Mouse (Mus musculus): ENCODE results near the gene Plod3.

The Plod3 gene

DNA sequence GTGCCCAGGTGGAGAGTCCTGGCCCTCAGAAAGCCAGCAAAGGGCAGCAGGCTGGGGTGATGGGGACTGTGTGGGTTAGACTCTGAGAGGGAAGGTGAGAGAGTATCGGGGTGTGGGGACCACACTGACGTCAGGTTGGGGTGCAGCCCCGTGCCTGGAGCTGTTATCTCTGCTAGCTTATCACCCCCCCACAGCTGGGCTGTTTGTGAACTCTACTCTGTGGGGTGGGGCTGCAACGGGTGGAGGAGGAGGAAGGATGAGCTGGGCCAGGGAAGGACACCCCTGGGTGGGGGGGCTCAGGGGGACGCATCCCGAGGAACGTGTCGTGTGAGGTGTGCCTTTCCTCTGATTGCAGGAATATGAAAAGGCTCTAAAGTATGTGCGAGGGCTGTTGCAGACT lies 21.6 kb upstream of the Plod3 start:
- no peak for DNase-seq (ENCODE audit: low read depth)

DNA sequence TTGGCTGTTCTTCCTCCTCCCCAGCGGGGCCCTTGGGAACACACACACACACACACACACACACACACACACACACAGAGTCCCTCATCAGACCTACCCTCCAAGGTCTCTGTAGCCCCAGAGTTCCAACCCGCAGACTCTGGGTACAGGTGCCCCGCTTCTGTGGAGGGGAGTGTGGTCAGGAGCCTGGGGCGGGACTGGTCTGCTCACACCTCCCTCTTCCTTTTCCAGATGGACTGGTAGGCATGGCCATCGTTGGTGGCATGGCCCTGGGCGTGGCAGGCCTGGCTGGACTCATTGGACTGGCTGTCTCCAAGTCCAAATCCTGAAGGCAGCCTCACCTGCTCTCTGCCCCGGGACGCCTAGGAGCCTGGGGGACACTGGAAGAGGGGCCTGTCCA lies 21.1 kb upstream of the Plod3 start:
- DNase-seq (ENCODE audit: low read depth): no peak

- DNase-seq (ENCODE audit: low read depth): no peak
Measured at GRCm38 (mm10) chr5:136966331-136966730, 20.5 kb upstream of the Plod3 start, which contains the start of gene Cldn15. Cldn15 (plus strand) TSS chr5:136966616.

GRCm38 (mm10) chr5:136966861-136967455 lies 19.9 kb upstream of the Plod3 start:
- DNase-seq (ENCODE audit: low read depth): no peak

DNA sequence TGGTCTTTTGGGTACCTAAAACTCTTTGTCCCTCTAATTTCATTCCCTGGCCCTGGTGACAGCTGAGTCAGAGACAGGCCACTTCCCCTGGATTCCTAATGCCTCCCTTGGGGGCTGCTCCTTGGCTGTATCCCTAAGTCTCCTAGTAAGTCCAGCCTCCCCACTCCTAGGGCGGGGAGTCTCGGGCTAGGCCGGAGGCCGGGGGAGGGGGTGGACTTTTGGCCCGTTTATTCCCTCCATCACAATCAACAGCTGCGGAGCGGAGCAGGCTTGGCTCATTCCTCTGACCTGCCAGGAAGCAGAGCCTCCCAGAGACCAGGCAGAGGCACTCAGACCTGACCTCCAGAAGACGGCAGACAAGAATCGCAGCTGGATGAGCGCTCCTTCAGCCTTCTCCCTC lies 19.2 kb upstream of the Plod3 start:
- no peak for DNase-seq (ENCODE audit: low read depth)

DNA sequence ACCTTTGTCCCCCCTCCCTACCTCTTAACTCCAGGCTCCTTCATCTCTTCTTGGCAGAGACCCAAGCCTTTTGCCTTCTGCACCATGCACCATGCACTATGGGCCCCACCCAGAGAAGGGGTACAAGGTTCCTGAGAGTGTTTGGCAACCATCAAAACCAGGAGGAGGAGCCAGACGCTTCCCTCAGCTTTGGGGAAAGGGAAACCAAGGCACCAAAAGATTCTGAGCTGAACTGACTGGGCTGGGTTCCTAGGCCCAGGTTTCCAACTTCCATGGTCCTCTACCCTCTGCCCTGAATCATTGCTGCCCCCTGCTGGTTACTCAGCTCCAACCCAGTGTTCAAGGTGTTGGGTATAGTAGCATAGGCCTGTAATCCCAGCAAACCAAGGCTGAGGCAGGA lies 16.1 kb upstream of the Plod3 start:
- peak; percentile 81 for DNase-seq (ENCODE audit: low read depth)

GRCm38 (mm10) chr5:136973670-136974069 lies 13.1 kb upstream of the Plod3 start:
- peak; percentile 82 for DNase-seq (ENCODE audit: low read depth)

- DNase-seq (ENCODE audit: low read depth): peak; percentile 89
Measured at GRCm38 (mm10) chr5:136977769-136978168, 9.1 kb upstream of the Plod3 start.

- peak; percentile 67 for DNase-seq (ENCODE audit: low read depth)
Measured at GRCm38 (mm10) chr5:136979762-136980161, 7.1 kb upstream of the Plod3 start.

- DNase-seq (ENCODE audit: low read depth): no peak
Measured at GRCm38 (mm10) chr5:136980974-136981373, 5.8 kb upstream of the Plod3 start.

DNA sequence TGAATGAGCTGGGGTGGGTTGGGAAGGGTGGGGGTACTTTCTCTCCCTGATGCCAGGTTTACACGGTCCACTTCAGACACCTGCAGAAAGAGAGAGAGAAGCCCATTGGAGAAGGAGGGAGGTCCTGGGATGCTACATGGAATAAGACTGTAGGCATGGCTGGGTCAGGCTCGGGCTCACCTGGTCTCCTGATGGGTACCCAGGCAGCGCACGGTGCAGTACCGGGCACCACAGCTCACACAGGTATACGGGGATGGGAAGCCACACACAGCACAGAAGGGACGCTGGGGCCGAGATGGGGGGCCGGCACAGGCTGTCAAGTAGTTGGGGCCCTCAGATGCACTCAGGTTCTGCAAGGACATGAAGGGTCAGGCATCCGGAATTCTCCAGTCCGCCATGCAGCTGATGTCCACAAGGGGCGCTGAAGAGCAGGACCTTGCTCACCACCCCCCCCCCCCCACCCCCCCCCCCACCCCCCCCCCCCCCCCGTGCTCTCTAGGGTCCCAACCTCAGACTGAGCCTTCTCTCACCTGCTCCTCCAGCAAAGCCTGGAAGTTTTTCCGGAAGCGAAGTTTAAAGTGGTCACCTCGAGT lies 4.4 kb upstream of the Plod3 start:
- DNase-seq (ENCODE audit: low read depth): no peak

- no peak for DNase-seq (ENCODE audit: low read depth)
Measured at GRCm38 (mm10) chr5:136984828-136985227, 2.0 kb upstream of the Plod3 start.

DNA sequence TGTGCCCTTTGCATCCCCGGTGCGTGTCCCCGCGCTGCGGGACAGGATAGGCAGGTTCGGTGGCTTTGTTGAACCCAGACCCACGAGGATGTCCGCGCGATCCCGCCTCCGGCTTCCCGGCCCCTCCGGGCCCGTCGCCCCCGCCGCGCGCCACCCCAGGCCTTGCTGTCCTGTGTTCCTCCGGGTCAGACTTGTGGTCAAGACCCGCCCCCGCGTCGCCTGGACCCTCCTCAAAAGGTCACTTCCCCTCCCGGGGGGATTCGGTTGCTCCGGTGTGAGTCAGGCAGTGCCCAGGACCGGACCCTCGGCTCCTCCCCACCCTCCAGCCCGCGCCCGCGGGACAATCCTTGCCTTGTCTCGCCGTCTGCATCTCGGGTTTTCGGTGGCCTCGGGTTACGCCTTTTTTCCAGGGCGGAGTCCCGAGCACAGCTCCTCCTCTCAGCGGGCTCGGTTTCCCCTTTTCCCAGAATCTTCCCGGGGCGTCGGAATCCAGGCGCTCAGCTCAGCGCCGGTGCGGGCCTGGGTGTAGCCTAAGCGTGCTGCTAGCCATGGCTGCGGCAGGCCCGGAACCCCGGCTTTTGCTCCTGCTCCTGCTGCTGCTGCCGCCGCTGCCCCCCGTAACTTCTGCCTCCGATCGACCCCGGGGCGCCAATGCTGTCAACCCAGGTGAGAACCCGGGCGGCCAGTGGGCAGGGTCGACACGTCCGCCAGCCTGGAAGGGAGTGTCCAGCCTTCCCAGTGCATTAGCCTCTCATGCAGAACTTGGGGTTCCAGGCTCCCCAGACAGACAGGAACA lies 517 bp downstream of the Plod3 start:
- DNase-seq (ENCODE audit: low read depth): peak; percentile 70

GRCm38 (mm10) chr5:136987934-136988271 lies 1.1 kb downstream of the Plod3 start, which contains the start of gene Znhit1:
Znhit1 (minus strand) TSS chr5:136988021.
- DNase-seq (ENCODE audit: low read depth): peak; percentile 42

DNA sequence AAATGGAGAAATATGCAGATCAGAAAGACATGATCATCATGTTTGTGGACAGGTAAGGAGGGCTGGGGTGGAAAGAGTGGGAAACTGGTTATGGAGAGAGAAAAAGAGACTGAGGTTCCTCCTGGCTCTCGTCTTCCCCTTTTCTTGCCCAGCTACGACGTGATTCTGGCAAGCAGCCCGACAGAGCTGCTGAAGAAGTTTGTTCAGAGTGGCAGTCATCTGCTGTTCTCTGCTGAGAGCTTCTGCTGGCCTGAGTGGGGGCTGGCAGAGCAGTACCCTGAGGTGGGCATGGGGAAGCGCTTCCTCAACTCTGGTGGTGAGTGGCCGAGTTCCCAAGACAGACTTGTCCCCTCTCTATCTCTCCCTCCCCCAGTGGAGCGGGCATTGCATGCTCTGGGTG lies 1.6 kb downstream of the Plod3 start:
- DNase-seq (ENCODE audit: low read depth): peak; percentile 55

GRCm38 (mm10) chr5:136989801-136990200 lies 3.0 kb downstream of the Plod3 start:
- no peak for DNase-seq (ENCODE audit: low read depth)

DNA sequence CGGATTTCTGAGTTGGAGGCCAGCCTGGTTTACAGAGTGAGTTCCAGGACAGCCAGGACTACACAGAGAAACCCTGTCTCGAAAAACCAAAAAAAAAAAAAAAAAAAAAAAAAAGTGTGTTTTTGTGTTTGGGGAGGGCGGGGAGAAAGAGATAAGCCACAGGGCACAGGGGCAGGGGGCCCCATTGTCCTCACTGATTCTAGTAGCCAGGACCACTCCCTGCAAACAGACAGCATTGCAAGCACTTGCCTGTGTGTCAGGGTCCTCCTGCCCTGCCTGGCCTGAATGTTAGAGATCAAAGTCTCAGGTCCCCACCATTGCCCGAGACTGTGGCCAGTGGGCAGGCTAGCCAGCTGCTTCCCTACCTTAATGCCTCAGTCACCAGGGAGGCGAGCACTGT lies 12.6 kb downstream of the Plod3 start:
- DNase-seq (ENCODE audit: low read depth): no peak

- peak; percentile 24 for DNase-seq (ENCODE audit: low read depth)
Measured at GRCm38 (mm10) chr5:137000612-137001011, 13.8 kb downstream of the Plod3 start.

DNA sequence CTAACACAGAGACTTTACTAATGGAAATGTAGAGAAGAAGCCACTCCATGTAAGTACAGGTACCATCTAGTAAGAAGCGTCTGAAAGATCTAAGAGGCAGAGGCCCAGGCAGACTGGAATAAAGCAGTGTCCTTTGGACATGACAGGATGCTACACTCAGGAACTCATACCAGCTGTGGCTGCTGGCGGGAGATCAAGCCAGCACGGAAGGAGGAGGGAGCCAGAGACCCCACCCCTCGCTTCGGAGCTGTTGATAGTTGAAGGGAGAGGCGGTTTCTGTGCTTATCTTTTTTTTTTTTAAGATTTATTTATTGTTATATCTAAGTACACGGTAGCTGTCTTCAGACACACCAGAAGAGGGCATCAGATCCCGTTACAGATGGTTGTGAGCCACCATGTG lies 20.5 kb downstream of the Plod3 start:
- no peak for DNase-seq (ENCODE audit: low read depth)

DNA sequence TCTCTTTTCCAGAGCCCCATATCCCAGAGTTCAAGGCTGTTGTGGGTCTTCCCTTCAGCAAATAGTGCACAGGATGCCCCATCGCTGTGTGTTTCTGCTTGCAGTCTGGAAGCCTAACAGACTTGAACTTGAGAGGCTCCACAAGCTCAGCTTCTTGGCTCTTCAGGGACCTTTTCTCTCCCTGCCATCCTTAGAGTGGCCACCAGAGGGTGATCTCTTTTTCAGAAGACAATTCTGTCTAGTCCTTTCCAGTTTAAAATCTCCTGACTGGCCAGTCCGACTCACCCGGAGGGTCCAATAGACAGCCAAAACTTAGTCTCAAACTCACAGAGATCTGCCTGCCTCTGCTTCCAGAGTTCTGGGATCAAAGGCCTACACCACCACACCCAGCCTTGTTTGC lies 23.2 kb downstream of the Plod3 start:
- peak; percentile 79 for DNase-seq (ENCODE audit: low read depth)

GRCm38 (mm10) chr5:137012401-137012950 lies 25.7 kb downstream of the Plod3 start:
- DNase-seq (ENCODE audit: low read depth): no peak

DNA sequence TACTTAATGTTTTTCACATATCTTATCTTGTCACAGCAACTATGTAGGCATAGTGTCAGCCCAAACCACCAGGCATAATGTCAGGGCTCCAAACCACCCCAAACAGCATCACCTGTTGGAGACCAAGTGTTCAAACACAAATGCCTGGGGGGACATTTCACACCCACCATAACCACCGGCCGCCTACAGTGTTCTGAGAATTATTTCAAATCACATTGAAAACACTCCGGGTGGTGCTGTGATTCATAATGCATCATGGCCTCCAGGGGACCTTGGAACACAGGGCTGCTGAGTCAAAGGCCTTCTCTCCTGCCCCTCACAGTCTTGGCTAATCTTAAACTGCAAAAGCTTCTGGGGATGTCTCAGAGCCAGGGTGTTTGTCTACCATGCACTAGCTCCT lies 29.1 kb downstream of the Plod3 start:
- no peak for DNase-seq (ENCODE audit: low read depth)

GRCm38 (mm10) chr5:137024318-137024717 lies 37.5 kb downstream of the Plod3 start:
- no peak for DNase-seq (ENCODE audit: low read depth)
